Mouse (Mus musculus): ENCODE measurements around the gene Insl6.

Insl6 gene

GRCm38 (mm10) chr19:29325053-29325851 lies at the start of gene Insl6:
TSS of gene Insl6 (minus strand) at chr19:29325356.
- DNase-seq, result peak; percentile 44 to 63

DNA sequence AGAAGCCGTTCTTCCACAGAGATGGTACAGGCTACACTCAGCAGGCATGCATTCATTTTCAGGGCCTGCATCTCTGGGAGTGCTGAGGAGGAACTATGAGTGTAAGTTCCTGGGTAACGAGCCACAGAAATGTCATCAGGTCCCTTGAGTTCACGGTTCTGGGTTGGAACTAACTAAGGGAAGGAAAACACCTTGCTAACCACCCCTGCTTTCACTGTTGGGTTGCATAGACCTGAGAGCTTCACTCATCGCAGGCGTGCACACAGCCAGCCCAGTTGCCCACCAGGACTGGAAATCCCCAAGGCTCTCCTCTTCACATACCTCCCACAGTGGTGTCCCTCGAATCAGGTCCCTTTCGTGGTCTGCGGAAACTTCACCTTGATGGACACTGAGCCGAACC lies 49.8 kb upstream of the Insl6 start:
- DNase-seq, result no peak

DNA sequence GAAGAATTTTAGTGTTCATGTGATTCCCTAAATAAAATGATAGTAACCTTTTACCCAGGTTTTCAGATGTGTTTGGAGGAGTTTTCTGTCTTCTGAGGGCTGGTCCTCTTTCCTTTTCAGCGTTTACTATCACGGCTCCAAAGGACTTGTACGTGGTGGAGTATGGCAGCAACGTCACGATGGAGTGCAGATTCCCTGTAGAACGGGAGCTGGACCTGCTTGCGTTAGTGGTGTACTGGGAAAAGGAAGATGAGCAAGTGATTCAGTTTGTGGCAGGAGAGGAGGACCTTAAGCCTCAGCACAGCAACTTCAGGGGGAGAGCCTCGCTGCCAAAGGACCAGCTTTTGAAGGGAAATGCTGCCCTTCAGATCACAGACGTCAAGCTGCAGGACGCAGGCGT lies 48.3 kb upstream of the Insl6 start:
- no peak for DNase-seq

- DNase-seq, result no peak
These were observed 47.5 kb upstream of the Insl6 start for GRCm38 (mm10) chr19:29372621-29373020.

DNA sequence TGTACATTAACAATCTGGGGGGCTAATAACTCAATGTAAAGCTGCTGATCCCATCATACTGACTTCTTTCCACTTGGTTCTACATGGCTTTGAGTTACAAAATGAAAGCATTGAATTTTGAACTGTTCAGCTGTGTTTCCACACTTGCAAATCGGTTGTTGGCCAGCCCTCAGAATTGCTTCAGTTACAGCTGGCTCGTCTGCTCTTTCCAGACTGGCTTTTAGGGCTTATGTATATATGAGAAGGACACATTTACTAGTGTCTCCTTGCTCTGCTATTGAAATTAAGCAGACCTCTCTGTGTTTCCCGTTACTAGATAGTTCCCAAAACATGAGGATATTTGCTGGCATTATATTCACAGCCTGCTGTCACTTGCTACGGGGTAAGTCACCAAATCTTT lies 47.0 kb upstream of the Insl6 start:
- DNase-seq, result no peak

DNA sequence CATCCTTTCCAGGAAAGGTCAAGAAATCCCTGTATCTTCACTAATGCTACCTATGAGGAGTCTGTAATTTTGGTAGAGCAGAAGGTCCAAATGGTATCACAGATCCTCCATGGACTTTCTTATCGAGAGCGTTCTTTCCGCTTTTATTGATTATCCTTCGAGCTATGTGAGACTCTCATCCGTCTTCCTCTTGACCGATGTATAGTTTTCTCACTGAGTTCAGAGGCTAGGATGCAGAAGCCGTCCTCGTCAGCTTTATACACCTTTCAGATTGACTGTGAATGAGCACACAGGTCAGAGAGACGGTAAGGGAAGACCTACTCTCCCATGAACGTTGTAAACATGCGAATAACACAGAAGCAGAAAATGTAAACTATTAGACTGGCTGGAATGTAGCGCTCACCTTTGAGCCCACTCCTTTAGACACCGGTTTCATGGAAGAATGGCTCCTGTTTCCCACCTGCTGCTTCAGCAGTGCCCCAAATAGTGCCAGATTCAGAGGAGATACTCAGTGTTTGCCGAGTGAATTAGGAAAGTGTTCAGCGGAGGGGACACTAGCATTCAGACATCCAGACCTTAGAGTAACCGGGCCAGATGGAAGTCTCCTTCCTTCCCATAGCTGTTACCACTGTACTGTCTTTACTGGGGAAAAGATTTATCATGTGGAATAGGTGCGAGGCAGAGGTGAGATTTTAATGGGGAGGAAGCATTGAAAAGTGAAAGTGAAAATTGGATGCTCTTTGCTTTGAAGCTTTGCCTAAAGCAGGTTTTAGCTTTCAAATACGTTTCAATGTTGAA lies 46.3 kb upstream of the Insl6 start:
- no peak for DNase-seq

DNA sequence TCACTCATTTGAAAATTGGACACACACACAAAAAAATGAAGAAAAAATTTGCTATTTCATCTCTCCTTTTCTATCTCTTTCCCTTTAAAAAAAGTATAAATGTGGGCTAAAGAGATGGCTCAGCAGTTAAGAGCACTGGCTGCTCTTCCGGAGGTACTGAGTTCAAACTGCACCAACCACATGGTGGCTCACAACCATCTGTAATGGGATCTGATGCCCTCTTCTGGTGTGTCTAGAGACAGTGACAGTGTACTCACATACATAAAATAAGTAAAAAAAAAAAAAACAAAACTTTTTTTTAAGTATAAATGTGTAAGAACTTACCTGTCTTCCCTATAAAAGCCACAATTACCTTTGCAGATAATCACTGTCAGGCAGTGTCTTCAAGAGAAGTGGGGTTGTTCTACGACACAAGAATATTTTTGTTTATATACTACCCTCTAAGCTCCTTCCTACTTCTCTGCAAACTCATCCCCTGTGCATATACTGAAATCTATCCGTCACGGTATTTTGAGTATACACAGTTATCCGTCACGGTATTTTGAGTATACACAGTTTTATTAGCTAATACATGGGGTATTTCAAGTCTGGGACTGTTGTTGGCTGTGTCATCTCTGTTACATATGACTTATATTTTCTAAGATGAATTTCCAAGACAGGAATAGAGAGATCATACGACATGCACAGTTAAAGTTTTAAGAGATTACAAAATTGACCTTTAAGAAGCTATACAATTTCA lies 45.6 kb upstream of the Insl6 start:
- DNase-seq, result no peak

DNA sequence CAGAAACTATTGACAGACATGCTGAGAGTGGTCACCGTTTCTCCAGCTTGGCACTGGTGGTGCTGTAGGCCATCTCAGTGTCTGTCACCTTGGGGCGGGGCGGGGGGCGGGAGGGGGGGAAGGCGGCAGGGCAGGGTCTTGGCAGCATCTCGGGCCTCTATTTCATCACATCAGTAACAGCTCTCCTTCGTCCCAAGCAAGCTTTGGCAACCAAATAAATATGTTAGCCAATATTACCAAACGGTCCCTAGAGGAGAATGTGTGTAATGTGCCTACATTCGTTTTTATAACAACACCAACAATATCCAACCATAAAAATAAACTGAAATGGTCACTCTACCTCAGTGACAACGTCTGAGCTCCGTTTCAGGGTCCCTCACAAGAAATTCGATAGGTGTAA lies 45.0 kb upstream of the Insl6 start:
- no peak for DNase-seq

DNA sequence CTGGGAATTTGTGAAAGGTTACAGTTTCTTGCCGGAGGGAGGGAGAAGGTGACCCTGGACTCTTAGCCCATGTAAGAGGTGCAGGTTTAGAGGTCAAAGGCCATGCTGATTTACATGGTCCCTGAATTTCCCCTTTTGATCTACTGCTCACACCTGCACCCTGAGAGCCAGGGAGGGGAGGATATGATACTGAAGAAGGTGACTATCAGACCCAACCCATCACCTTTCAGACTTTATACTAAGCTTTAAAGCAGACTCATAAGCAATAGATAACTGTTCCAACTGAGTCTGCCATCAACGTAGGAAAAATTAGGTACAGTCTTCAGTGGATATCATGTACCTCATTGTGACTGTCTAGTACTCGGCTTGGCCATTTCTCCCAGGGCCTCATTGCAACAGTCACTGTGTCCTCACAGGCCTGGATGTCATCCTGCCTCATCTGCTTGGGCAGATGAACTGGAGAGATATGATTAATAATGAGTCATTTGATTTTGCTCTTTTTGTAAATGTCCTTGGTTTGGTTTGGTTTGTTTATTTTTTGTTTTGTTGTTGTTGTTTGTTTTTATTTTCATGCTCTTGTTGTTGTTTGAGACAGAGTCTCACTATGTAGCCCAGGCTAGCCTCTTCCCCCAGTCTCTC lies 43.6 kb upstream of the Insl6 start:
- no peak for DNase-seq

GRCm38 (mm10) chr19:29368041-29368440 lies 42.9 kb upstream of the Insl6 start:
- no peak for DNase-seq

DNA sequence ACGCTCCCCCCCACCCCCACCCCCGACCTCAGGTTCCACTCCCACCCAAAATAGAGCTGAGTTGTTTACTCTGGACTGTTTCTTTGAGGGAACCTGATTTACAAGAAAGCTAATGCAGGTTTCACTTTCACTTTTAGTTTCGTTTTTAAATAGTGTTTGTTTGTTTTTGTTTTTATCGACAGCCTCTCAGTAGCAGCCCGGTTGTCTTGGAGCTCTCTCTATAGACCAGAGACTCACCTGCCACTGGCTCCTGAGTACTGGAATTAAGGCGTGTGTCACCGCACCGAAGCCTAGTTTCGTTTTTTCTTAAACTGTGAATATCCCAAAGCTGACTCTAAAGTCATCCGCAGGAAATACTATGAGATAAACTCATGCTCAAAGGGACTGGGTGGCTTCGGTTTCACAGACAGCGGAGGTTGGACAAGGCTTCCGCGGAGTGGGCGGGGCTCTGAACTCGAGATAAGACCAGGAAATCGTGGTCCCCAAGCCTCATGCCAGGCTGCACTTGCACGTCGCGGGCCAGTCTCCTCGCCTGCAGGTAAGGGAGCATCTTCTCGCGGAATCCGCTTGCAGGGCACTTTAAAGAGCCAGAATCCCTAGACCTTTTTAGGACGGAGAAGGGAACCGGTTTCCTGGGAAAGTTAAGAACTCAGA lies 41.9 kb upstream of the Insl6 start, which contains the start of the genes Plgrkt and Cd274:
Gene Plgrkt (minus strand): TSS at position 422 of the 654 bp plus-strand sequence.
Gene Cd274 (plus strand): TSS at position 487 of the 654 bp plus-strand sequence.
- DNase-seq, result peak; percentile 89 to 91

DNA sequence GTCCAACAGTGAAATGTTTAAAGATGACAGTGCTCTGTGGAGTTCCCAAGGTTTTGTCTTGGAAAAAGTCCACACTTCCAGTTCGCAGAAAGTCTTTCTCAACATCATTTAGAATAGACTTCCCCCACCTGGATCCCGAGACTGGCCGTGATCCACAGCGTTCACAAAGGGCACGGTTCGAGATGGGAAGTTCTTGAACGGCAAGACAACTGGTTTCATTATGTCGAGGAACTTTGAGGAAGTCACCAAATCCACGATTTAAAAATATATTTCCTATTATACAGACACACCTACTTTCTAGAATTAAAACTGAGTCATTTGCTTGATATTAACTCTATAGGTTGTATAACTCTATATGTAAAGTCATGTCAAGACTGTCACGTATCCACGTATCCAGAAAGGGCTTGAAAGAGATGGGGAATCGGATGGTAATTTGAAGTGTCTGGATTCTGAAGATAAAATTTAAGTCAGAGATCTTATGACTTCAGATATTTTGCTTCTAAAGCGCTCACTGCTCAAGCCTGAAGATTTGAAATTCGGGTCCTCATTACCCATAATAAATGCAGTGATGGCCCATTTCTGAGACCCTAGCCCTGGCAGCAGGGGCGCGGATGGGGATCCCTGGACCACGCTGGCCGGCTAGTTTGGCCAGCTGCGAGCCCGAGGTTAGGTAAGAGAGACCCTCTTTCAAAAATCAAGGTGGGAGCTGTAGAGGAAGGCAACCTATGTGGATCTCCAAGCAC lies 41.2 kb upstream of the Insl6 start:
- no peak for DNase-seq

DNA sequence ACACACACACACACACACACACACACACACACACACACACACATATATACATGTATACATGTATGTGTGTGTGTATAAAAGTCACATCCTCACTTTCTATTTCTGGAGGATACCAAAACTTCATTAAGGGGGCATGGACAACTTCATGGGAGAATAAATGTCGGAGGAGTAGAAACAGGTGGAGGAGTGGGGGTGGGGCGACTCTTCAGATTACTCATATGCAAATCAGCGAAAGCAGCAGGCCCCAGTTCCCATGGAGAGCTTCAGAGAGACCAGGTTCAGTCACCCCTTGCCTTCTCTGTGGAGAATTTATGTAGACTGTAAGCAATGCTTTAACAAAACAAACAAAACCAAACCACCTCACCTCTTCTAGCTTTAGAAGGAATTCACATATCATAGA lies 39.9 kb upstream of the Insl6 start:
- no peak for DNase-seq

GRCm38 (mm10) chr19:29364076-29364475 lies 38.9 kb upstream of the Insl6 start:
- DNase-seq, result no peak

- DNase-seq, result no peak
These were observed 38.4 kb upstream of the Insl6 start for GRCm38 (mm10) chr19:29363557-29363956.

GRCm38 (mm10) chr19:29362173-29362930 lies 37.2 kb upstream of the Insl6 start:
- DNase-seq, result no peak

- DNase-seq, result peak; percentile 93
These were observed 36.4 kb upstream of the Insl6 start for GRCm38 (mm10) chr19:29361468-29362130.

DNA sequence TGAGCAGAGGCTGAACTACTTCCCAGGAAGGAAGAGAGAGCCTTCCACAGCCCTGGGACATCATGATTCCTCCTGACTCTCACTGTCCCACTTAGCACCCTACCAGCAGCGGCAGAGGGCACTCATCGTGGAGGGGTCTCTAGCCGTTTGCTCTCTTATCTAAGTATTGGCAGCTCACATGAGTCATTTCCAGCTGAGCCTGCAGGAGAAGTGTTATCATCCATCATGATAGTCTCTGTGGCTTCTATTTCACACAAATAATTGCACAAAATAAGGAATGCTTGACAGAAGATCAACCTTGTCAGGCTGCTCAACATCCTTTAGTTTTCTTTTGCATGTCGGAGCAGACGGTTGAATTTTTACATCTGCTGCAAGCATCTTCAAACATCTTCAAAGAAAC lies 35.1 kb upstream of the Insl6 start:
- no peak for DNase-seq

DNA sequence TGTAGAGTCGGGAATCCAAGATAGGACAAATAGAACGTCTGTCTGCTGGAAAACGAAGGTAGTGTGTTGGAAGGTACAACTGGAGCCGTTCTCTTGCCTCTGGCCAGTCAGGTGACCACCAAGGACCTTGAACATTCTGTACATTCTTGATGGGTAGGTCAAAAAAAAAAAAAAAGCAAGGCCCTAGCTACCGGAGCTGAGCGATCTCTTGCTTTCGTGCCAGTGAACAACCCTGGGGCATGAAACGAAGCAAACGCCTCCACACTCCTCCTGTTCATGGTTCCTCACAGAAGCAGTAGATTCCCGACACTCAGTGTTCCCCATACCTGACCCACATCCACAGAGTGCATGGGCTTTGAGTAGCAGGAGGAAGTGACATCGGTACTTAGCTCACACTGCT lies 31.1 kb upstream of the Insl6 start:
- DNase-seq, result no peak

Measured in lung, adult 18-20 months (tissue).